8 mouse cellular contexts compared by ENCODE assay signal in the genomic region with DNA sequence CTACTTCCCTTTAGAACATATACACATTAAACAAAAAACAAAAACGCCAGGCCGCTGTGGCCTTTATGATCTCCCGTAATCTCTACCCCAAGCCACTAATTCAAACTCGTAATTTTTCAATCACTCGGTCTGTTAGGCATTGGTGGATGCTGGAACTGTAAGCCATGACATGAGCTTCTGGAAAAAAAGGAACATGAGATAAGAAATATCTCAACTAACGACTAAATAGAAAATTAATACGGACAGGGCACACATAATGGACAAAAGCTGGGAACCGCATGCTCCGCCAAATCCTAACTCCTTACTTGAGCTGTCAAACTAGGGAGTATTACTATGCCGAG. TPM values are rescaled to one million over a fixed set of nuclear protein-coding genes. Genes with fewer than 3 reads are reported as not detected.
A peak's percentile ranks its signal among the peaks of the same experiment; 100 is the strongest.
DNase-seq lines count a peak whose midpoint lies in the region; ATAC-seq and TF ChIP-seq lines count a peak whose summit lies in the region.

No protein-coding gene starts in this region.

- 45% methylated on average over 10 of the region's 10 CpGs for WGBS in heart, adult 2 months
- 36% methylated on average over 10 of the region's 10 CpGs for WGBS in limb, embryonic 15.5 days
- WGBS in stomach, embryonic 16.5 days, result 43% methylated on average over 10 of the region's 10 CpGs

- TF ChIP-seq EP300 in heart, adult 2 months (IDR thresholded peaks at IDR 0.05; ENCODE audit: insufficient read depth, low read depth, low read length), result no peak

- TF ChIP-seq POLR2A in heart, adult 2 months (IDR thresholded peaks at IDR 0.05; ENCODE audit: insufficient read depth, low read depth, low read length), result no peak; the same call in 1 of the 2 replicates
- no peak for TF ChIP-seq POLR2A in testis, adult 2 months (IDR thresholded peaks at IDR 0.05; ENCODE audit: control insufficient read depth, low read depth, low read length)

- 0 out of 2 replicates have a peak, but pooled peaks have one; percentile 24 for ATAC-seq in limb, embryonic 15.5 days (ENCODE audit: insufficient number of reproducible peaks, low FRiP score, low TSS enrichment, low read depth)
- ATAC-seq in stomach, embryonic 16.5 days (ENCODE audit: insufficient read depth, low FRiP score), result no peak

- no peaks in the 10 kb centered on the region for H3K9me3 ChIP-seq in limb, embryonic 15.5 days
- H3K9me3 ChIP-seq in stomach, embryonic 16.5 days (replicated peaks; ENCODE audit: control insufficient read depth, low read length), result no peaks in the 10 kb centered on the region

- H3K27me3 ChIP-seq in heart, adult 2 months (ENCODE audit: control insufficient read depth, insufficient read depth, low read length), result no peaks in the 10 kb centered on the region
- H3K27me3 ChIP-seq in testis, adult 2 months (ENCODE audit: control insufficient read depth, insufficient read depth, low read length), result no peaks in the 10 kb centered on the region
- no peaks in the 10 kb centered on the region for H3K27me3 ChIP-seq in limb, embryonic 15.5 days
- H3K27me3 ChIP-seq in stomach, embryonic 16.5 days (ENCODE audit: control insufficient read depth, insufficient read depth, low read length), result no peaks in the 10 kb centered on the region

- H3K79me2 ChIP-seq in heart, adult 2 months (replicated peaks; ENCODE audit: control insufficient read depth, insufficient read depth, low read length), result peaks cover 2% of the 10 kb centered on the region; the same call in 1 of the 2 replicates

- H3K36me3 ChIP-seq in heart, adult 2 months (ENCODE audit: control insufficient read depth, insufficient read depth, low read length), result no peaks in the 10 kb centered on the region
- no peaks in the 10 kb centered on the region for H3K36me3 ChIP-seq in testis, adult 2 months (ENCODE audit: control insufficient read depth, insufficient read depth, low read length)
- H3K36me3 ChIP-seq in limb, embryonic 15.5 days, result no peaks in the 10 kb centered on the region
- no peaks in the 10 kb centered on the region for H3K36me3 ChIP-seq in stomach, embryonic 16.5 days (ENCODE audit: control insufficient read depth, insufficient read depth, low read length)

- peak overlapping the region; percentile 76 for H3K27ac ChIP-seq in heart, adult 2 months
- peak overlapping the region; percentile 78 for H3K27ac ChIP-seq in testis, adult 2 months (ENCODE audit: control insufficient read depth, insufficient read depth, low read depth, low read length)
- H3K27ac ChIP-seq in limb, embryonic 15.5 days, result peak overlapping the region; percentile 92; the same call in 1 of the 2 replicates
- 0 out of 2 replicates have a peak overlapping the region, but pooled peaks have one; percentile 52 for H3K27ac ChIP-seq in stomach, embryonic 16.5 days (ENCODE audit: low read length)

- H3K4me3 ChIP-seq in heart, adult 2 months, result peak overlapping the region; percentile 82
- H3K4me3 ChIP-seq in testis, adult 2 months (ENCODE audit: control insufficient read depth, low read depth, low read length), result peak overlapping the region; percentile 87
- peak overlapping the region; percentile 60 for H3K4me3 ChIP-seq in limb, embryonic 15.5 days
- H3K4me3 ChIP-seq in stomach, embryonic 16.5 days (replicated peaks; ENCODE audit: low read length), result peak overlapping the region; percentile 68

- peaks cover 2% of the 10 kb centered on the region; the same call in 1 of the 2 replicates for H3K4me1 ChIP-seq in heart, adult 2 months (ENCODE audit: control insufficient read depth, insufficient read depth, low read length)
- no peaks in the 10 kb centered on the region; the same call in 1 of the 2 replicates for H3K4me1 ChIP-seq in testis, adult 2 months (ENCODE audit: control insufficient read depth, insufficient read depth, low read length)
- no peaks in the 10 kb centered on the region; the same call in 1 of the 2 replicates for H3K4me1 ChIP-seq in limb, embryonic 15.5 days
- H3K4me1 ChIP-seq in stomach, embryonic 16.5 days (ENCODE audit: control insufficient read depth, insufficient read depth, low read length), result 0 out of 2 replicates have a peak, but pooled peaks cover 2% of the 10 kb centered on the region

- peak overlapping the region; percentile 32 for H3K4me2 ChIP-seq in limb, embryonic 15.5 days
- peak overlapping the region; percentile 38 for H3K4me2 ChIP-seq in stomach, embryonic 16.5 days (ENCODE audit: low read depth, low read length)

- no peak for DNase-seq in heart, adult 2 months
- no peak for DNase-seq in heart, adult 8-10 months (ENCODE audit: low spot score)
- DNase-seq in testis, postnatal 14 days (ENCODE audit: low spot score), result no peak
- DNase-seq in T-cell, adult 2 months (ENCODE audit: low spot score), result no peak
- DNase-seq in urinary bladder, postnatal 14 days (ENCODE audit: low spot score), result no peak

- intact Hi-C loops in heart, adult 2 months (cut with DNase I), result no loop called here

- peak overlapping the region; percentile 63; the same call in 1 of the 2 replicates for H3K9ac ChIP-seq in heart, adult 2 months (ENCODE audit: low read depth, low read length)
- H3K9ac ChIP-seq in limb, embryonic 15.5 days, result no peak overlapping the region
- H3K9ac ChIP-seq in stomach, embryonic 16.5 days (ENCODE audit: low read length), result no peak overlapping the region

- no peak for TF ChIP-seq CTCF in heart, adult 2 months (IDR thresholded peaks at IDR 0.05)
- no peak for TF ChIP-seq CTCF in testis, adult 2 months (IDR thresholded peaks at IDR 0.05; ENCODE audit: control insufficient read depth, insufficient read depth, insufficient replicate concordance, low read depth, low read length)

RNA-seq across cellular contexts. Expression of gene Thoc2, which starts 8.4 kb away (rescaled TPM):
- total RNA-seq in heart, adult 2 months (2021), result 10 to 100 TPM; 25.3 to 29.5 TPM
- polyA plus RNA-seq in heart, adult 2 months (2012; rRNA removed), result 7.2 and 11.0 TPM in 2 replicates
- total RNA-seq in heart, adult 8-10 months (2022), result 10 to 100 TPM; 19.5 to 31.6 (median 29.7) TPM
- 3.4 and 5.0 TPM in 2 replicates for polyA plus RNA-seq in testis, adult 2 months (2012; rRNA removed)
- polyA plus RNA-seq in limb, embryonic 15.5 days (2015; fragmentation: Nextera tagmentation; extraction: Ambion mirVana), result 73.8 and 76.8 TPM in 2 replicates
- polyA plus RNA-seq in stomach, embryonic 16.5 days (2015; fragmentation: Nextera tagmentation; extraction: Ambion mirVana), result 67.8 and 71.2 TPM in 2 replicates
